Mouse (Mus musculus) intestine, embryonic 14.5 days (tissue): ENCODE results near the gene Tas2r136. TPM values are rescaled to one million over a fixed set of nuclear protein-coding genes. Genes with fewer than 3 reads are reported as not detected.

Source experiments
- ATAC-seq: fragments of 200-750 bp; cut with Nextera tagmentation; replicated peaks from 2 replicates; pipeline ENCODE4 v1.8.0; 2017; ENCODE audit warnings: low read depth, moderate number of reproducible peaks, moderate TSS enrichment, moderate library complexity; ENCODE audit not compliant: low FRiP score, low TSS enrichment
- DNase-seq: peaks from one replicate; pipeline ENCODE4 v3.0.0-alpha.2; 2018; ENCODE audit warnings: low spot score
- H3K27ac ChIP-seq: fragments of 300-500 bp; sonication (generic); 2 replicates; pipeline ENCODE4 v1.5.1; 2014; ENCODE audit warnings: low read depth, mild to moderate bottlenecking, control low read depth
- H3K27me3 ChIP-seq: fragments of 300-500 bp; sonication (generic); replicated peaks from 2 replicates; pipeline ENCODE4 v1.6.1; 2014; ENCODE audit warnings: low read length, control low read depth; ENCODE audit not compliant: control insufficient read depth, insufficient read depth
- H3K36me3 ChIP-seq: fragments of 300-500 bp; sonication (generic); 2 replicates; pipeline ENCODE4 v1.6.1; 2014; ENCODE audit warnings: low read length, control low read depth; ENCODE audit not compliant: control insufficient read depth, insufficient read depth
- H3K4me1 ChIP-seq: fragments of 300-500 bp; sonication (generic); replicated peaks from 2 replicates; pipeline ENCODE4 v1.6.1; 2014; ENCODE audit warnings: low read length, control low read depth, mixed read lengths; ENCODE audit not compliant: control insufficient read depth, insufficient read depth
- H3K4me2 ChIP-seq: fragments of 300-500 bp; sonication (generic); 2 replicates; pipeline ENCODE4 v1.6.1; 2014; ENCODE audit warnings: low read length
- H3K4me3 ChIP-seq: fragments of 300-500 bp; sonication (generic); 2 replicates; pipeline ENCODE4 v1.5.1; 2014; ENCODE audit warnings: low read depth, low read length, control low read depth, mixed read lengths
- H3K9ac ChIP-seq: fragments of 300-500 bp; sonication (generic); 2 replicates; pipeline ENCODE4 v1.6.1; 2014; ENCODE audit warnings: mild to moderate bottlenecking, low read length
- H3K9me3 ChIP-seq: fragments of 300-500 bp; sonication (generic); 2 replicates; pipeline ENCODE4 v1.6.1; 2016; ENCODE audit warnings: low read length, control low read depth; ENCODE audit not compliant: control insufficient read depth
- WGBS: fragments of 180-500 bp; shearing (Covaris S2); extraction: QIAGEN DNeasy Blood & Tissue Kit; methylation state at CpG from one replicate; pipeline ENCODE4 v1.1.7; 2014; 5-methylcytosine and 5-hydroxymethylcytosine counted together
- polyA plus RNA-seq: library from polyadenylated mRNA; unstranded; fragments of >200 nt; fragmentation: Nextera tagmentation; extraction: Ambion mirVana; gene quantifications from 2 replicates; pipeline ENCODE4 v1.2.1, GENCODE M21; 2014

The Tas2r136 gene
- not detected in 2 replicates for polyA plus RNA-seq

GRCm38 (mm10) chr6:132778062-132778461, at the start of gene Tas2r136:
TSS of gene Tas2r136 (minus strand) at chr6:132778162.
- H3K4me1 ChIP-seq: no peaks in the 10 kb centered on the region
- H3K36me3 ChIP-seq: no peaks in the 10 kb centered on the region
- no peaks in the 10 kb centered on the region for H3K27me3 ChIP-seq
- no peaks in the 10 kb centered on the region for H3K9me3 ChIP-seq
- ATAC-seq (no peak), DNase-seq (no peak)
- H3K4me3 ChIP-seq: no peak within 1 kb of the TSS
- H3K9ac ChIP-seq: no peak within 1 kb of the TSS
- no peak within 1 kb of the TSS for H3K27ac ChIP-seq
- H3K4me2 ChIP-seq: no peak within 1 kb of the TSS

DNA sequence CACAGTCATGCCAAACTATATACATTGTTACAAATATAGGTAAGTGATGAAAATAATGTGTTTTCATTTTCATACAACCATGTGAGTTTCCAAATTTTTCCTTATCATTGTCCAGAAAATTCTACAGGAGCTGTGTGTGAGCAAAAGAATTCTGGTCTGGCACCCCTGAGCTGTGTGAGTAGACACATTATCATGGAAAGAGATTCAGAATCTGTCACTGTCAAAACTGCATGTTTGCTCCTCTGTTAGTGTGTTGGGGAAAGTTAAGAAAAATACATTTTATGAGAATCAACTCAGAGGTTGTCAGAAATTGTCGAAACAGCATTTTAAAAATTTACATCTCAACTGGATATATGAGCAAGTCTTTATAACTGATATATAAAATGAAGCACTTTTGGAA, 24.6 kb upstream of the Tas2r136 start, which contains the start of gene Tas2r117:
TSS of gene Tas2r117 (plus strand) at position 301 of the 400 bp plus-strand sequence.
- Histone ChIP-seq H3K4me1 (no peaks in the 10 kb centered on the region), H3K36me3 (no peaks in the 10 kb centered on the region), H3K27me3 (no peaks in the 10 kb centered on the region), H3K4me2 (no peak within 1 kb of the TSS), H3K9me3 (no peaks in the 10 kb centered on the region), H3K9ac (no peak within 1 kb of the TSS), H3K4me3 (no peak within 1 kb of the TSS), H3K27ac (no peak within 1 kb of the TSS)
- 89% methylated on average over 1 of the region's 1 CpGs for WGBS
- no peak for DNase-seq
- no peak for ATAC-seq

DNA sequence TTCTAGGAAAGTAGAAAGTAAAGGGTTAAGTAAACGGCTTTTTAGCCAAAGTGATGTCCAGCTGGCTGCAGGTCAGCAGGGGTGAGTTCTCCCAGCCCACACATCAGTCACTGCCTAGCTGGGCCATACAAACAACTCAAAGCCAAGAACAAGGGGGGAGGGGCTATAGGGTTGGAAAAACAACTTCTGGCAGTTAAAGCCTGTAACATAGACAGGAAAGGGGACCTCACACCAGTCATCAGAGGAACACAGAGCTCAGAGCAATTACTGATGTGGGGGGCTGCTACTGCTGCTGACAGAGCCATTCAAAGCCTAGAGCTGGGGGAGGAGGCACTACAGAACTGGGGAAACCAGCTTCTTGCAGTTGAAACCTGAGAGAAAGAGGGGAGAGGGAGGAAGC, 17.4 kb upstream of the Tas2r136 start:
- no peak overlapping the region for H3K27ac ChIP-seq
- H3K4me2 ChIP-seq: no peak overlapping the region
- no peak overlapping the region for H3K9ac ChIP-seq
- ATAC-seq (no peak), DNase-seq (no peak)
- no peaks in the 10 kb centered on the region for H3K27me3 ChIP-seq
- no peaks in the 10 kb centered on the region for H3K4me1 ChIP-seq
- H3K4me3 ChIP-seq: no peak overlapping the region
- no peaks in the 10 kb centered on the region for H3K36me3 ChIP-seq
- peaks cover 7% of the 10 kb centered on the region; the same call in 1 of the 2 replicates for H3K9me3 ChIP-seq
- WGBS: 21% methylated on average over 1 of the region's 1 CpGs

DNA sequence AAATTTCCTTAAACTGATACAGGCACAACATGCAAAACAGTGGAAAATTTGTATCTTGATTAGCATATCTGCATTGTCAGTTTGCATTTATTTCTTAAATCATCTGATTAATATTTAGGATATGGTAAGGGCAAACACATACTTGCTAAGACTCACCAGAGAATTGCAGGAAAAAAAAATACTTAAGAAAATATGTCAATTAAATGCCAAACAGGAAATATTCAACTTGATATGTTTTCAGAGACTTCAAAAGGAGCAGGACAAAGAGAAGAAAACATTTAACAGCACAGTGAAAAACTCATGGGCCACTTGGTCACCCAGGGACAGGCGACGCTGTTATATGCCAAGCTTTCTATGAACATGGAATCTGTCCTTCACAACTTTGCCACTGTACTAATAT, 16.1 kb downstream of the Tas2r136 start, which contains the start of gene Tas2r102:
TSS of gene Tas2r102 (plus strand) at position 301 of the 400 bp plus-strand sequence.
- Histone ChIP-seq H3K9ac (no peak within 1 kb of the TSS), H3K9me3 (no peaks in the 10 kb centered on the region), H3K27me3 (no peaks in the 10 kb centered on the region), H3K27ac (no peak within 1 kb of the TSS), H3K4me1 (no peaks in the 10 kb centered on the region), H3K36me3 (no peaks in the 10 kb centered on the region), H3K4me3 (no peak within 1 kb of the TSS), H3K4me2 (no peak within 1 kb of the TSS)
- DNase-seq (no peak), ATAC-seq (no peak)
- WGBS: 91% methylated on average over 2 of the region's 2 CpGs

DNA sequence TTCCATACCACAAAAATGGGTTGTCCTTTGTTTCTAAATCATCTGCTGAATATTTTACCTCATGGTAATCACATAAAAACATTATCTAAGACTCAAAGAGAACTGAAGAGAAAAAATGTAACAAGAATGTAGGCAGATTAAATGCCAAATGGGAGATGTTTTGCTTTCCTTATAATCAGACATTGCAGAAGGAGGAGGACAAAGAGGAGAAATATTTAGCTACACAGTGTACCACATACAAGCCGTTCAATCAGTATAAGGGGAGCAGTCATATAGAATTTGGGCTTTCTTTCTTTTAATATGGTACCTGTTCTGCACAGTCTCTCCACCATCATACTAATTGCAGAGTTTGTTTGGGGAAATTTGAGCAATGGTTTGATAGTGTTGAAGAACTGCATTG, 23.5 kb downstream of the Tas2r136 start, which contains the start of gene Tas2r124:
TSS of gene Tas2r124 (plus strand) at position 301 of the 400 bp plus-strand sequence.
- no peaks in the 10 kb centered on the region for H3K27me3 ChIP-seq
- H3K4me3 ChIP-seq: no peak within 1 kb of the TSS
- H3K9me3 ChIP-seq: no peaks in the 10 kb centered on the region
- H3K9ac ChIP-seq: no peak within 1 kb of the TSS
- 88% methylated on average over 1 of the region's 1 CpGs for WGBS
- ATAC-seq (no peak), DNase-seq (no peak)
- no peaks in the 10 kb centered on the region for H3K4me1 ChIP-seq
- no peak within 1 kb of the TSS for H3K4me2 ChIP-seq
- H3K27ac ChIP-seq: no peak within 1 kb of the TSS
- no peaks in the 10 kb centered on the region for H3K36me3 ChIP-seq

DNA sequence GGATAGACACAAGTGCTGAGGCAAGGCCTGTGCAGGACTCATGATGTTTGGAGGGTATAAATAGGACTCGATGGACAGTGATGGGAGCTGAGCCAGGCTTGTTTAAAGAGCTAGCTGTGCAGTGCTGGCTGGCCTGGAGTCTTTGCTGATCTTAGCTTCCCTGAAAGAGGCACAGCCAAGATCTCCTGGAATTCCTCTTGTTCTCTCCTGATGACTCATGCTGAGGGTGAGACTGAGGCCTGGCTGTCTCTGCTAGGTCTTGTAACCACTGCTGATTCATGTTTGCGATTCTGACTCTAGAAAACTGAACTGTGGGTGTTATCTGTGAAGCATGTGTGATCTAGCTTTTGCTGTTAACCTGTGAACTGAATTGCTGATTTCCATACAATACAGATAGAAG, 27.8 kb downstream of the Tas2r136 start:
- ATAC-seq (no peak), DNase-seq (no peak)
- Histone ChIP-seq H3K4me2 (no peak overlapping the region), H3K27ac (no peak overlapping the region), H3K9ac (no peak overlapping the region), H3K9me3 (no peaks in the 10 kb centered on the region), H3K36me3 (no peaks in the 10 kb centered on the region), H3K4me3 (no peak overlapping the region), H3K27me3 (no peaks in the 10 kb centered on the region), H3K4me1 (no peaks in the 10 kb centered on the region)
- 81% methylated on average over 2 of the region's 2 CpGs for WGBS

DNA sequence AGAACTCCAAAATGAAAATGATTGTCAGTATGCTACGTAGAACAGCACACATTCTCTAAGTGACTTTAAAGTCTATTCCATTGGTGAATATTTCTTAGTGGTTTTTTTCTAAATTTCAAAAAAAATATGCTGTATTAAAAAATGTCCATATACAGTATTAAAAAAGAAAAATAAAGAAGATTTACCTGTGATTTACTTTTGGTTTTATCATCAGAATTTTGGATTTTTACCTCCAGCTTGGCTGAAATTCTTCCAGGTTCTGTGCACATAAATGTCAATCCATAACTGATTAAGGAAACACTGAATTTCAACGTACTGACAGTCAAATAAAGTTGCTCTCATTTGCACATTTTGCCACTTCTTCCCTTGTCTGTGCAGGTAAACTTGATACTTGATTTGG, 40.0 kb downstream of the Tas2r136 start, which contains the start of gene Tas2r115:
TSS of gene Tas2r115 (minus strand) at position 101 of the 400 bp plus-strand sequence.
- H3K4me2 ChIP-seq: no peak within 1 kb of the TSS
- DNase-seq: no peak
- no peak within 1 kb of the TSS for H3K4me3 ChIP-seq
- no peaks in the 10 kb centered on the region for H3K27me3 ChIP-seq
- no peak within 1 kb of the TSS for H3K9ac ChIP-seq
- H3K27ac ChIP-seq: no peak within 1 kb of the TSS
- no peaks in the 10 kb centered on the region for H3K9me3 ChIP-seq
- no peaks in the 10 kb centered on the region for H3K4me1 ChIP-seq
- 71% methylated on average over 2 of the region's 2 CpGs for WGBS
- no peaks in the 10 kb centered on the region for H3K36me3 ChIP-seq
- no peak for ATAC-seq

Other genes starting within 250 kb of the Tas2r136 start
- not detected in 2 replicates for gene Prh1, start 208.4 kb downstream of the Tas2r136 start, polyA plus RNA-seq
- gene Prp2, start 182.2 kb downstream of the Tas2r136 start, polyA plus RNA-seq: not detected in 2 replicates
- not detected in 2 replicates for gene A630073D07Rik, start 126.6 kb downstream of the Tas2r136 start, polyA plus RNA-seq
- gene Tas2r120, start 121.2 kb downstream of the Tas2r136 start, polyA plus RNA-seq: not detected in 2 replicates
- not detected in 2 replicates for gene Tas2r121, start 77.2 kb downstream of the Tas2r136 start, polyA plus RNA-seq
- gene Tas2r122, start 66.2 kb downstream of the Tas2r136 start, polyA plus RNA-seq: not detected in 2 replicates
- not detected in 2 replicates for gene Tas2r115, start 40.1 kb downstream of the Tas2r136 start, polyA plus RNA-seq
- gene Tas2r124, start 23.4 kb downstream of the Tas2r136 start, polyA plus RNA-seq: not detected in 2 replicates
- gene Tas2r102, start 16.0 kb downstream of the Tas2r136 start, polyA plus RNA-seq: not detected in 2 replicates
- gene Tas2r117, start 24.7 kb upstream of the Tas2r136 start, polyA plus RNA-seq: not detected in 2 replicates
- gene Tas2r123, start 69.0 kb upstream of the Tas2r136 start, polyA plus RNA-seq: not detected in 2 replicates
- gene Tas2r116, start 77.3 kb upstream of the Tas2r136 start, polyA plus RNA-seq: not detected in 2 replicates
- not detected in 2 replicates for gene Tas2r110, start 89.8 kb upstream of the Tas2r136 start, polyA plus RNA-seq
- not detected in 2 replicates for gene Tas2r113, start 114.8 kb upstream of the Tas2r136 start, polyA plus RNA-seq
- gene Tas2r125, start 131.5 kb upstream of the Tas2r136 start, polyA plus RNA-seq: not detected in 2 replicates
- gene Tas2r129, start 172.9 kb upstream of the Tas2r136 start, polyA plus RNA-seq: not detected in 2 replicates
- gene Tas2r131, start 179.8 kb upstream of the Tas2r136 start, polyA plus RNA-seq: not detected in 2 replicates
- not detected in 2 replicates for gene Tas2r109, start 202.8 kb upstream of the Tas2r136 start, polyA plus RNA-seq